Mouse (Mus musculus): ENCODE results near the gene Chek2.
A peak's percentile ranks its signal among the peaks of the same experiment; 100 is the strongest.
"Not testable (repeated sequence)": the region's sequence is repeated elsewhere in the genome, so short reads cannot be mapped to it uniquely, and the experiment has no call there.

The Chek2 gene

GRCm38 (mm10) chr5:110839038-110839677 is 621 bp upstream of the Chek2 start:
- no peak for DNase-seq (ENCODE audit: extremely low spot score, low spot score)

- peak; percentile 26 for DNase-seq (ENCODE audit: extremely low spot score, low spot score)
Measured at GRCm38 (mm10) chr5:110840465-110840864, 686 bp downstream of the Chek2 start.

GRCm38 (mm10) chr5:110841046-110841862 is 1.5 kb downstream of the Chek2 start:
- DNase-seq (ENCODE audit: extremely low spot score, low spot score): no peak

- DNase-seq (ENCODE audit: extremely low spot score, low spot score): no peak
Measured at GRCm38 (mm10) chr5:110852990-110853389, 13.2 kb downstream of the Chek2 start.

GRCm38 (mm10) chr5:110857091-110857490 is 17.3 kb downstream of the Chek2 start:
- no peak for DNase-seq (ENCODE audit: extremely low spot score, low spot score)

GRCm38 (mm10) chr5:110859013-110859650 is 19.4 kb downstream of the Chek2 start:
- DNase-seq (ENCODE audit: extremely low spot score, low spot score): no peak

GRCm38 (mm10) chr5:110860445-110860844 is 20.7 kb downstream of the Chek2 start:
- DNase-seq (ENCODE audit: extremely low spot score, low spot score): no peak

- DNase-seq (ENCODE audit: extremely low spot score, low spot score): no peak
Measured at GRCm38 (mm10) chr5:110868460-110868859, 28.7 kb downstream of the Chek2 start.

- no peak for DNase-seq (ENCODE audit: extremely low spot score, low spot score)
Measured at GRCm38 (mm10) chr5:110869242-110869669, 29.5 kb downstream of the Chek2 start.

GRCm38 (mm10) chr5:110873160-110873559 is 33.4 kb downstream of the Chek2 start:
- no peak for DNase-seq (ENCODE audit: extremely low spot score, low spot score)

- DNase-seq (ENCODE audit: extremely low spot score, low spot score): no peak
Measured at GRCm38 (mm10) chr5:110874711-110875110, 34.9 kb downstream of the Chek2 start.

GRCm38 (mm10) chr5:110875286-110875685 is 35.5 kb downstream of the Chek2 start:
- no peak for DNase-seq (ENCODE audit: extremely low spot score, low spot score)

GRCm38 (mm10) chr5:110877666-110878505 is 38.1 kb downstream of the Chek2 start:
- no peak for DNase-seq (ENCODE audit: extremely low spot score, low spot score)

- not testable (repeated sequence) for DNase-seq (ENCODE audit: extremely low spot score, low spot score)
Measured at GRCm38 (mm10) chr5:110878526-110878925, 38.7 kb downstream of the Chek2 start.

GRCm38 (mm10) chr5:110879042-110879441 is 39.3 kb downstream of the Chek2 start:
- no peak for DNase-seq (ENCODE audit: extremely low spot score, low spot score)

- peak; percentile 96 for DNase-seq (ENCODE audit: extremely low spot score, low spot score)
Measured at GRCm38 (mm10) chr5:110879584-110880374, 40.0 kb downstream of the Chek2 start, which contains the start of gene Ttc28. Ttc28 (plus strand) TSS chr5:110879803.

- no peak for DNase-seq (ENCODE audit: extremely low spot score, low spot score)
Measured at GRCm38 (mm10) chr5:110888596-110888995, 48.8 kb downstream of the Chek2 start.

GRCm38 (mm10) chr5:110889945-110890344 is 50.2 kb downstream of the Chek2 start:
- DNase-seq (ENCODE audit: extremely low spot score, low spot score): no peak

GRCm38 (mm10) chr5:110890561-110890960 is 50.8 kb downstream of the Chek2 start:
- DNase-seq (ENCODE audit: extremely low spot score, low spot score): no peak

- no peak for DNase-seq (ENCODE audit: extremely low spot score, low spot score)
Measured at GRCm38 (mm10) chr5:110897114-110897788, 57.5 kb downstream of the Chek2 start.

All from neural tube, embryonic 10.5 days (tissue).